Mouse (Mus musculus): ENCODE measurements around the gene Lgr6. TPM values are rescaled to one million over a fixed set of nuclear protein-coding genes. Genes with fewer than 3 reads are reported as not detected.
A peak's percentile ranks its signal among the peaks of the same experiment; 100 is the strongest.

Gene Lgr6
- total RNA-seq, 4 experiments from 2014 or later = 0.11 to 0.19 (median 0.17) TPM

DNA sequence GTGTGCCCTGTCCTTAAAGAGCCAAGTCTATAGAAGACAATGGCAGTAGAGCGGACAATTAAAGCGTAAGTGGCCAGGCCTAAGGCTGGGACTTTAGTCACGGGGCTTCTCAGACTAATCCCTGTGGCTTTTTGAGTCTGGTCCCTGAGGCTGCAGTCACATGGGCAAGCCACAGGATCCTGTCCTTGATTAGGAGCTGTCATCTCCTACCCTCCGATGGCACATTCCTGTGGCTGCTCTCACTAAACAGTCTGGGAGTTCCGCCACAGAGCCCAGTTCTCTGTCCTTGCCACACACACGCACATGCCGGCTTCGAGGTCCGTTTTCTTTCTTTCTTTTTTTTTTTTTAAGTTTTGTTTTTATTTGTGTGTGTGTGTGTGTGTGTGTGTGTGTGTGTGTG lies 21.6 kb downstream of the Lgr6 start:
- no peak for DNase-seq (ENCODE audit: low spot score in 2 of 2)

DNA sequence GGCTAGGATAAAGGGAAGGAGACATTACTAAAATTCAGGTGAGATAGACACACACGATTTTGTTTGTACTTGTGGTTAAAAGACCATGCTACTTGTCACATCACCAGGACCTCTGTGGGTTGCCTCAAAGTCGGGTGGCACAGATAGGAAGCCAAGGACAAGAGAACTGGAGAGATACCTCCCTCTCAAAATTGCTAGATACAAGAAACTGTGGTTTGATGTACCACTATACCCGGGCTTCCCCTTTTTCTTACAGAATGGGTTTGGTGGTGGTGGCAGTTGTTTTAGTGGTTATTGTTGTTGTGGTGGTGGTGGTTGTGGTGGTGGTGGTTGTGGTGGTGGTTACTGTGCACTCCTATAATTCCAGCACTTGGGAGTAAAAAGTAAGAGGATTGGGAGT lies 22.8 kb downstream of the Lgr6 start:
- no peak for DNase-seq (ENCODE audit: low spot score in 2 of 2)

DNA sequence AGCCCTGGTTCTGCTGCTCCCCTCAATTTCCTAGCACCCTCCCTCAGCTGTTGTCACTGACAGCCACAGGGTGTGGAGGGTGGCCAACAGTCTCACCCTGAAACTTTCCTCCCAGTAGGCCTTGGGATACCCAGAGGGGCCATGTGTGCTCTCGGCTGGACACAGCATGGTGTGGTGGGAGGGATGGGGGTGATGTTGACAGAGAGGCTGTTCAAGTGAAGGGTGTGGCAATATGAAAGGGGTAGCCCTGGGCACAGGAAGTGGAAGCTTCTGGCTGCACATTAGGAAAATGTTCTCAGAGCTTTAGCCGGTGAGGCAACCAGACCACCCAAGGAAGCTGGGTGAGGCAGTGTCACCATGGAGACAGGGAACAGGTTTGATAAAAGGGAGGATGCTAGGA lies 26.1 kb downstream of the Lgr6 start:
- no peak for DNase-seq (ENCODE audit: low spot score in 2 of 2)

DNA sequence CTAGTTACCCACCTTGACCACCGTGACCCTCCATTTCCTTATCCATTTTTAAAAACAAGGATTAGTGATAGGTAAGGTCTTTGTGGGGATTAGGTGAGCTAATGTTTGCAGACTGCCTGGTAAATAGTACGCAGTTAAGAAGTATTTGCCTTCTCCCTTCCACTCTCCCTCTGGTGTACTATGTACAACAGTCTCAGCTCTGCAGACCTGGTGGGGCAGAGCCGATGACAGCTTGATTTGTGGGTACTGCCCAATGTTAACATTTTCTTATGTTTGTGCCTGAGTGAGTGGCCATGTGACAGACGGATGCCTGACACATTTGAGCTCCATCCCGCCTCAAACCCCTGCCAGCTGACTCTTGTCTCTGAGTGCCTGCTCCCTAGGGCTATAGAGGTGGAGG lies 28.6 kb downstream of the Lgr6 start:
- no peak for DNase-seq (ENCODE audit: low spot score in 2 of 2)

DNA sequence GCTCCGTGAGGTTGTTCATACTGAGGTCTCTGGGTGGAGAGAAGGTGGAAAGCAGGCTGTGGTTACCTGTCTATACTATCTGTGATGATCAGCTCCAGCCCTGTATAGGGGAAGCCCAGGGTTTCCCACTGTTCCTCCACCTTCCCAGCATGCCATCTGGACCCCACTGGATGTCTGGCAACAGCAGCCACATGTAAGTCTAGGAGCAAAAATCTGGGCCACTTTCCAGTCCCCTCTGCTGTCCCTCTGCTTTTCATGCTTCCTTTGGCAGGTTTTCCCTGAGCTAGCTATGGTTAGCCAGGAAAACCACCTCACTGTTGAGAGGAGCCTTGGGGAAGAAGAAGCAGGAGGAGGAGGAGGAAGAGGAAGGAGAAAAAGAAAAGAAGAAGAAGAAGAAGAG lies 29.8 kb downstream of the Lgr6 start:
- no peak for DNase-seq (ENCODE audit: low spot score in 2 of 2)

DNA sequence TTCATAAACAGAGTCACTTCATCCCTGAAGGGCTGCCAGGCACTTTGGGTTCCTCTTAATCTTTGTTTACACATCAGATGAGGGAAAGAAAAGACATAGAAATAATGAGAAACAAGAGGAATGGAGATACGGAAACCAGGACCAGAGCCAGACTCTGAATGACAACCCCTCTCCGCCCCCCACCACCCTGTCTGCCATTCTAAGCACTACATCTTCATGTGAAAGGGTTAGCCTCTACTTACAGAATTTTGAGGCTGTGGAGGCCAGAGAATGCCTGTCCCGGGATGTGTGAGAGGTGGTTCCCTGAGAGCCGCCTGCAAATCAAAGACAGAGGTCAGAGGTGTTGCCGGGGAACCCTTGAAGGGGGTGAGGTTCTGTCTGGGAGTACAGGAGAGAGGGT lies 32.4 kb downstream of the Lgr6 start:
- no peak for DNase-seq (ENCODE audit: low spot score in 2 of 2)

DNA sequence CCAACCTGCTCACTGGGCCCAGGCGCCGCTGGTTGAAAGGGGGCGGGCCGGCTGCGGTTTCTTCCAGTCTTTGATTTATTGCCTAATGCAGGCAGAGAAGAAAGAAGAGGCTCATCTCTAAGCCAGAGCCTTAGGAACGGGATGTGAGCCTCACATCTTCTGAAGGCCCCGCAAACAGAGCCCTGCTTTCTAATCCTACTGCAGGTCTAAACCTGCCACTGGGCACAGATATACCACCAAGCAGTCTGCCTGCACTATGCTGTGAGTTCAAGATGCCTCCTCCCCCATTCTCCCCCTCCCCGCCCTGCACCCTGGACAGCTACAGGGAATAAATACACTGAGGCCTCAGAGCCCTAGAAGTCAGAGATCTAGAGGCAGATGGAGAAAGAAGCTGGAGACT lies 35.2 kb downstream of the Lgr6 start:
- no peak for DNase-seq (ENCODE audit: low spot score in 2 of 2)

DNA sequence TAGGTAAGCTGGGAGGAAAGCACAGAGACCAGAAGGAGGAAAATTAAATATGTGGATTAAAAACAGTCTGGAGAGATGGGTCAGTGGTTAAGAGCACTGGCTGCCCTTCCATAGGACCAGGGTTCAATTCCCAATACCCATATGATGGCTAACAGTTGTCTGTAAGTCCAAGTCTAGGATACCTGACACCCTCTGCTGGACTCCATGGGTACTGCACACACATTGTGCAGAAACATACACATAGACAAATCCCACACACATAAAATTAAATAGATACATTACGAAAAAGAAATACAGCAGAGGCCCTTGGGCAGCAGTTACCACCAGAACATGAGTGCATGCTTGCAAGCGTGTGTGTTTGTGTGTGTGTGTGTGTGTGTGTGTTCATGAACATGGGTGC lies 40.6 kb downstream of the Lgr6 start:
- no peak for DNase-seq (ENCODE audit: low spot score in 2 of 2)

DNA sequence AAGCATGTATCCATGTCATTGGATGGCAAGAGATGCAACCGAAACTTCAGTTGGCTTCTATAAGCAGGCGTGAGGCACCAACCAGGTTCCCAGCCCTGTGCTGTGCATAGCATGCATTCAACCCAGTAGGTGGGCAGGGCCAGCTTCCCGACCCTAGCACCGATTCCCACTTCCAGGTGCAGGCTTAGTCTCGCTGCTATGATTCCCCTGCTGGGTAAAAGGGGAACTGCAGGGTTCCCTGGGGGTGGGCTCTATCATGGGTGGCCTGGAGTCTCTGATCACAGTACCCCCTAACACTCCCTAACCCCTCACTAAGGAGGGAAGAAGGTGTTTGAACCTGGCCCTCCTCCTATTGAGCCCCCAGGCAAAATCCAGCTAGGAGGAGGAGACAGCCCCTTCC lies 42.1 kb downstream of the Lgr6 start:
- no peak for DNase-seq (ENCODE audit: low spot score in 2 of 2)

DNA sequence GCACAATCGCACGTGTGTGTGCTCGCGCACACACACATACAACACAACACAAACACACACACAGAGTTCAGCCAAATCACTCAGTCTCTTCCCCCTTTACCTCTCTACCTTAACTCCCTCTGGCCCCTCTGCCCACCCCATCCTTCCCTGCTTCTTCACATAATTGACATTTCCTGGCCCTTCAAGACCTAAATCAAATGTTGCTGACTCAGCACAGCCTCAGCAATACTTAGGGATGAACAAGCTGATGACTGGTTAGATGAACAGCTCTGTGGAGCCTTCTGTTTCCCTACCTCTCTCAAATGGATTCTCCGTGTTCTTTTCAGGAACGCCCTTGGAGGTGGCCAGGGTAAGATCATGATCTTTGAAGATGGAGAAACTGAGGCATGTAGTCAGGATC lies 43.8 kb downstream of the Lgr6 start:
- DNase-seq (ENCODE audit: low spot score in 2 of 2) = no peak

DNA sequence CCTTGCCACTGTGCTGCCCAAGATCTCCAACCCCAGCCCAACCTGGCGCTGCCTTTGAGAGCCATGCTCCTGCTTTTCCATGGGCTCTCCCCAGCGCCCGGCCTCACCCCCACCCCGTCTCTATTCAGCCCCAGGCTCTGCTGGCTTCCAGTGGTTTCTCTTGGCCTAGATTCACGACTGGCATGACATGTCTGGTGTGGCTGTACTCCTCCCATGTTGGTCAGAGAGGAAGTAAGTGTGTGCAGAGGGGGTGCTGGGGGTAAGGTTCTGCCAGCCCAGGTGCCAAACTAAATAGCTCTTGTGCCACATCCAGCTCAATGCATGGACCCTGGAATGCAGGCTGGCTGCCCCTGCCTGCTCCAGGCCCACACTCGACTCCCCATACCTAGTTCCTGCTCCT lies 44.9 kb downstream of the Lgr6 start:
- no peak for DNase-seq (ENCODE audit: low spot score in 2 of 2)

DNA sequence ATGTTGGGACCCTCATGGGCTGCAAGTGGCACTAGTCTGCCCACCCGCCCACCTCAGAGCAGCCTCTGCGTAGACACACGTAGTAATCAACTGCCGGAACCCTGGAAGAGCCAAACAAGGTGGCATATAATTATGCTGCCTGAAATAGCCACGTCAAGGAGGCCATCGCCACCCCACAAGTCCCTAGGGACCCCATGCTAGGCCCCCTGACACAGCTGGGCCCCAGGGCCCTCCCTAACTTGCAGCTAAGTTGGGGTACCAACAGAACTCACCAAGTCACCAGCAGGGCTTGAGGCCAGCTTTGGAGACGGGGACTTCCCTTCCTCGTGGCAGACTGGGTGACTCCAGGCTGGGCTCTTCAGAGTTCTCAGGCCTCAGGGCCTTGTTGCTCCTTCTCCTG lies 48.2 kb downstream of the Lgr6 start:
- DNase-seq (ENCODE audit: low spot score in 2 of 2) = no peak

DNA sequence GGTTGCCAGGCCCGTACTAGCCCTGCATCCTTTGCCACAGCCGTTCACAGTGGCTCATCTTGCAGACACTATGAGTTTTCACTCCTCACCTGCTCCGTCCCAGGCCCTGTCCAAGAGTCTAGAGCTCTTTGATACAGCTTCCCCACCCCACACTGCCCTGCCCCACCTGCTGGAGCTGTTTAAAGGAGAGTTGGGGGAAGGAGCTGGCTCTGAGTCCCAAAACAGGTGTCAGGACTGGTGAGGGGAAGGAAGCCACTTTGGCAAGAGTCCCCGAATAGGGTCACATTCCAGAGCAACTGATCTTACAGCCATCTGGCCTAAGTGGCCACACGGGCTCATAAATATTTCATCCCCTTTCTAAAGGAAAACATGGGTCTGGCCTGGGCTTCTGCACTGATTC lies 51.0 kb downstream of the Lgr6 start:
- DNase-seq (ENCODE audit: low spot score in 2 of 2) = peak in 1 of 2 experiments; percentile 46

DNA sequence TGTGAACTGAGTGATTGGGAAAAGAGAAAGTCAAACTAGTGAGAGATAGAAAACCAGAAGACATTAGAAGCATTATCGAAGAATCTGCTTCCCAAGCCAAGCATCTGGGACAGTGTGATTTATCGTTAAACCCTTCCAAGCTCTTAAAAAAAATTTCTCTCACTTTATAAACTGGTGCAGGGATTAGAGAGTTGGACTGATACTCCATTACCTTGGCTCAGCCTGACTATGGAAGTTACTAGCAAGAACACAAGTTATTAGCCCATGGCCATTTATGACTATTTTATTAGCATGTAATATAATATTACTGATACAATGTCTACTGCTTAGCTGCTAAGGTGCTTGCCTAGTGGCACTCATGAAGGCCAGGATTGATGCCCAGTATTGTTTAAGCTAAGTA lies 60.6 kb downstream of the Lgr6 start:
- no peak for DNase-seq (ENCODE audit: low spot score in 2 of 2)

DNA sequence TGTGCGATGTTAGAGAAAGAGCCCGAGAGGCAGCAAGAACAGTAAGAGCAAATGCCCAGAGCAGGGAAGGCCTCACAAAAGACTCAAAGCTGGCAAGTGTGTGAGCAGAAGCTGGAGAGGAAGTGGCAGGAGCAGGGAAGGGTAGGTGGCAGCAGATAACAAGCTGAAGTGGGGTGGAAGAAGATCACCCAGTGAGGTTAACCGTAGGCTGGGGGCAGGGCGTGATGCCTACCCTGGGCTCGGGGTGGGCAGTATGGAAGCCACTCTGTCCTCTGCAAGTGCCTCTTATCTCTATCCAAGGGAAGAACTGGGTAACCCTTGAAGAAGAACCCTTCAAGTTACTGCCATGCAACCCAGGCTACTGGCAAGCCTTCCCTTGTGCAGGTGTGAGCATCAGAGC lies 68.8 kb downstream of the Lgr6 start:
- no peak for DNase-seq (ENCODE audit: low spot score in 2 of 2)

DNA sequence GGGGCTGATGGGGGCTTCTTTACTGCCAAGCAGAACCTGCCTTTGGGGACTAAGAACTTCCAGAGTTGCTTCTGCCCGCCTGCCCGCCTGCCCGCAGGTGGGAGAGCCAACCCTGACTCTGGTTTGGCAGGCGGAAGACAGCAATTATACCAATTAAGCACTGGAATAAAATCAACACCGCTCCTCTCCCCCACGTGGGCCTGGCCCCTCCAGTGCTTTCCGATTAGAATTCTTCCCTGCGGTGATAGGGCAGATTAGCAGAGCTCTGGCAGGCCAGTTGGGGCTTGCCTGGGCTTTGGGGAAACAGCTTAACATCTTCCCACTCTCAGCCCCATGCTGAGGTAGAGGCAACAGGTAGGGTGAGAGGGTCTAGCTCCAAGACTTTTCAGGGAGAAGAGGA lies 72.4 kb downstream of the Lgr6 start:
- no peak for DNase-seq (ENCODE audit: low spot score in 2 of 2)

DNA sequence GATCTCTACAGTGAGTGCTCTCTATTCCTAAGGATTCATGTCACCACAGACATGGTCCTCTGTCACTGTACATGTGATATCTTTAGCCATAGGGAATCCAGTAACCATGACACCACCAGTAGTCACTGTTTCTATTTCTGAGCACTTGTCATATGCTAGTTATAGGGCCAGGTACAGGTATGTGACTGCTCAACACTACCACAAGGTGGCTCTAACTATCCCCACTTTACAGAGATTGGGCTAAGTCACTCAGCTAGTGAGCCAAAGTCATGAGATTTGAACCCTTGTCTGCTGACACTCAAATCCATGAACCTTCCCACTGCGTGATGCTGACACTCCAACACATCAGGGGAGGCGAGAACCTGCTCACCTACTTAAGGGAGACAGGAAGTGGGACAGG lies 75.0 kb downstream of the Lgr6 start:
- DNase-seq (ENCODE audit: low spot score in 2 of 2) = no peak

DNA sequence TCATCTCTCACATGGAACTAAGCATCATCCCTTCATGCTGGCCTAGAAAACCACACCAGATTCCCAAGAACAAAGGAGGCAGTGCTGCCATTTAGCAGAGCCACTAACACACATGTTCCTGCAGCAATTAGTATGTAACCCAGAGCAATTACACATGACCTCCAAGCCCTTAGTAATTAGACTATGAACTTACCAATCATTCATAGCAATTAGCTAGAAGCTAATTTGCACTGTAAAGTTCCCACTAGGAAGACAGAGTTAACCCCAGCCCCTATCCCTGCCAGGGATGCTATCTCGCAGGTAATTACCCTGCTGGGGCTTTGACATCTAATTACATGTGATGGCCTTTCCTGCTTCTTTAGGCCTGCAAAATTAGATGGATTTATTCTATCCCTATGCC lies 78.8 kb downstream of the Lgr6 start:
- DNase-seq (ENCODE audit: low spot score in 2 of 2) = no peak

DNA sequence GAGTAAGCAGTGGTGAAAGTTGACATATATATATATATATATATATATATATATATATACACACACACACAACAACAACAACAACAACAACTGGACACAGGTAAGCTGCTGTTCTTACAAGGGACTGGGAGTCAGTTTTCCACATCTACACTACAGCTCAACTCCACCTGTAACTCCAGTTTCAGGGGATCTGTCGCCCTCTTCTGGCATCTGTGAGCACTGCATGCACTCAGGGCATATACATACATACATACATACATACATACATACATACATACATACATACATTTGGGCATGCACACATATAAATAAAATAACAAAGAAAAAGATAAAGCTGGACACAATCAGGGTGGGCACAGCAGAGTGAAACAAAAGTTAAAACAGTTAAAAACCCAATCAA lies 81.5 kb downstream of the Lgr6 start:
- no peak for DNase-seq (ENCODE audit: low spot score in 2 of 2)

DNA sequence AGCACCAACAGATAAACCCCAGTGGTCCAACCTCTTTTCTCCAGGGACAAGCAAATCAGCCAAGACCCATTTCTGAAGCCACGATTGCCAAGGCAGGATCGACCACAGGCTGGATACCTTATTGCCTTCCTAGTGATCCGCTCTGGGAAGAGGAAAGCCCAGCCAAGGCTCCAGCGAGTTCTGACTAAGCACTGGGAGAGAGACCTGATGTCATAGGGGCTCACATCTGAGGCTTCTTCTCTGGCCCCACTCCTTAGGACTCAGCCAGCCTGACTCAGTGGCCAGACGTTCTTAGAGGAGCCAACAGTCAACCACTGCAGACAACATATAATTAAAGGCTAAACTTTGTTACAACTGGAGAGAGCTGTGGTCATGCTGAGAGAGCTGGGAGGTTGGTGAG lies 83.1 kb downstream of the Lgr6 start:
- DNase-seq (ENCODE audit: low spot score in 2 of 2) = no peak

DNA sequence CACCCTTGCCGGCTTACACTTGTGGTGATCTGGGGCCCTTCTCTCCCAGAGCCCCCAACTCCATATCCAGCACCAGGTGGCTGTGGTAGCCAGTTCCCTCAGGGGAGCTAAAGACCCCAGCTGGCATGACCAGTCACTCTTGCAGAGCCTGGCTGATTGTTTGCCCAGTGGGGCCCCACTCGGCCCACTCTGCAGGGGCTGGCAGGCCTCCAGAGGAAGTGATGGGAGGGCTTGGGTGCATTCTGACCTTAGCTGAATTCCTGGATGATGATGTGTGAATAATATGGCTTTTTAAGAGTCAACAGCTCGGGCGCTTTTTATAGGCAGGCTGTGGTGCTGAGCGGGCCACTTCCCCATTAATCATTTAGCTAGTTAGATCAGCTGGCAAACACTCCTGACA lies 84.1 kb downstream of the Lgr6 start:
- no peak for DNase-seq (ENCODE audit: low spot score in 2 of 2)

DNA sequence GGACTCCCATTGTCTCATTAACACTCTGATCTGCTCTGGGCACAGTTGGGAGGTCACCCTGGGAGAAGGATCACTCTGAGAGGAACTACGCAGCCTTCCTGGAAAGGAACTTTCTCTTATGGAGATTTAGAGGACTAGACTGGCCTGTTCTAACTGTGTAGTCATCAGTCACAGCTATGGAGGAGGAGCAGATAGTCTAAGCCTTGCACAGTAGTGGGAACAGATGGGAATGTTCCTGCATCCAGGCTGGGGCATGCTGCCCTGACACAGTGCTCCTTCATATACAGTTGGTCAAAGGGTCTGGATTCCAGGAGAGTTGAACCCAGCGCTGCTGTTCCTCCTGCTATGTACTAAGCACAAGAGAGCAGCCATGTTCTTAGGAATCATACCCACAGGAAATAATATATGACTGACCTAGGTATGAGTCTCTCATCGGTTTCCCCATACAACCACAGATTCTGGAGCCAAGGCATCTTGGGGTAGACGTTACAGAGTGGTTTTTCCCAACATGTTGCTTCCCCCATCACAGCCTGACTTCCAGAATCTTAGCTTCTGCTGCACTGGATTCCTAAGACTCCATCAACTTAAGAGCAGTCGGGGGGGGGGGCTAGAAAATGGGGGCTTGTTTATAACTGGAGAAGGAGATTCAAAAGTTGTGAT lies 84.7 kb downstream of the Lgr6 start:
- DNase-seq (ENCODE audit: low spot score in 2 of 2) = no peak

DNA sequence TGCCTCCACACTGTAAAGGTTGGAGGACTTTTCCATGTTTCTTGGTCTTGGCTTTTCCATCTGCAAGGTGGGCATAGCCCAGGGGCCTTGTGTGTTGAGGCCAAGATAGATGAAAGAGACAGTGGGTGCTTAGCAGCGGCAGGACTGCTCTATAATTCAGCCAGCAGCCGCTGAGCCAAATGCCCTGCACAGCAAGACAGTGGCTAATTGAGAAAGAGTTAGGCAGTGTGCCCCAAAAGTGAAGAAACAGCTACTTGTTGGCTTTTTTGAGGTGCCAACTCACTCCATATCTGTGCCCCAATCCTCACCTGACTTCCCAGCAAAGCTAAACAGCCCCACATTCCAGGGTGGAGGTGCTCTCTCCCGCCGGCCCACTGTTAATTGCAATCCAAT lies 85.3 kb downstream of the Lgr6 start:
- no peak for DNase-seq (ENCODE audit: low spot score in 2 of 2)

DNA sequence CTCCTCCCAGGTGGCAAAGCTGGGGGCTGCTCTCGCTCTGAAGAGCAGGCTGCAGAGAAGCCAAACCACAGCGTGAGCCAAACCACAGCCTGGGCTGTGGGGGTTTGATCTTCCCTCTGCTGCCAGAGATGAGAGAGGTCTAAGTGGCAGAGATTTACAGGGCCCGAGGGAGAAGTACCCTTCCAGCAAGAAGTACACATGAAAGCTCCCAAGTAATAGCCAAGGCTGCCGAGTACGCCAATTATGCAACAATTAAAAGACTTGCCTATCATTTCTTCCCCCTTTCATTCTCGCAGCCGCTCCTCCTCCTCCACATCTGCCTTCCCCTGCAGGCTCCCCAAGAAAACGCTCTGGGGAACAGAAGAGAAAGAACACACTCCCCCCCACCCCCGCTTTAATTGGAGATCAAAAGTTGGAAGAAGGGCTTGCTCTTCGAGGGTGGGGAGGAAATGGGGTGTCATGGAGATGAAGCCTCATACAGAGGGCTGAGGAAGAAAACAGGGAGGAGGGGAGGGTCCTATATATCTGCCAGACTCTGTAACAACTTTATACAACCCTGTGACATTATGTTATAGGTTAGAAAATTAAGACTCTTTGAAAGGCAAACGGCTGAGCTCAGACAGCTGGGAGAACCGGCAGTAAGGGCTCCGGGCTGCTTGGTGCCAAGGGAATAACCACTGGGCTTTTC lies 85.8 kb downstream of the Lgr6 start:
- no peak for DNase-seq (ENCODE audit: low spot score in 2 of 2)

All from gastrocnemius, adult 8-10 months (tissue).